Mouse (Mus musculus): ENCODE data around the gene Immp2l.

Immp2l gene

GRCm38 (mm10) chr12:41500049-41500820 is 476.3 kb downstream of the Immp2l start:
- no peak for DNase-seq (ENCODE audit: extremely low read depth, insufficient read length, low spot score)

- no peak for DNase-seq (ENCODE audit: extremely low read depth, insufficient read length, low spot score)
These were observed 484.7 kb downstream of the Immp2l start for GRCm38 (mm10) chr12:41508610-41509009.

- DNase-seq (ENCODE audit: extremely low read depth, insufficient read length, low spot score): no peak
These were observed 486.7 kb downstream of the Immp2l start for GRCm38 (mm10) chr12:41510588-41510987.

GRCm38 (mm10) chr12:41518897-41519296 is 495.0 kb downstream of the Immp2l start:
- no peak for DNase-seq (ENCODE audit: extremely low read depth, insufficient read length, low spot score)

GRCm38 (mm10) chr12:41520326-41520725 is 496.4 kb downstream of the Immp2l start:
- no peak for DNase-seq (ENCODE audit: extremely low read depth, insufficient read length, low spot score)

- no peak for DNase-seq (ENCODE audit: extremely low read depth, insufficient read length, low spot score)
These were observed 497.8 kb downstream of the Immp2l start for GRCm38 (mm10) chr12:41521671-41522070.

- no peak for DNase-seq (ENCODE audit: extremely low read depth, insufficient read length, low spot score)
These were observed 502.8 kb downstream of the Immp2l start for GRCm38 (mm10) chr12:41526688-41527087.

GRCm38 (mm10) chr12:41528410-41528809 is 504.5 kb downstream of the Immp2l start:
- DNase-seq (ENCODE audit: extremely low read depth, insufficient read length, low spot score): no peak

- no peak for DNase-seq (ENCODE audit: extremely low read depth, insufficient read length, low spot score)
These were observed 516.1 kb downstream of the Immp2l start for GRCm38 (mm10) chr12:41539989-41540388.

- no peak for DNase-seq (ENCODE audit: extremely low read depth, insufficient read length, low spot score)
These were observed 527.7 kb downstream of the Immp2l start for GRCm38 (mm10) chr12:41551578-41551977.

GRCm38 (mm10) chr12:41557832-41558231 is 533.9 kb downstream of the Immp2l start:
- DNase-seq (ENCODE audit: extremely low read depth, insufficient read length, low spot score): no peak

- no peak for DNase-seq (ENCODE audit: extremely low read depth, insufficient read length, low spot score)
These were observed 535.3 kb downstream of the Immp2l start for GRCm38 (mm10) chr12:41558956-41559735.

GRCm38 (mm10) chr12:41565540-41566432 is 541.9 kb downstream of the Immp2l start:
- DNase-seq (ENCODE audit: extremely low read depth, insufficient read length, low spot score): no peak

- DNase-seq (ENCODE audit: extremely low read depth, insufficient read length, low spot score): no peak
These were observed 542.5 kb downstream of the Immp2l start for GRCm38 (mm10) chr12:41566433-41566794.

GRCm38 (mm10) chr12:41573754-41574153 is 549.9 kb downstream of the Immp2l start:
- no peak for DNase-seq (ENCODE audit: extremely low read depth, insufficient read length, low spot score)

- no peak for DNase-seq (ENCODE audit: extremely low read depth, insufficient read length, low spot score)
These were observed 551.3 kb downstream of the Immp2l start for GRCm38 (mm10) chr12:41575221-41575620.

- no peak for DNase-seq (ENCODE audit: extremely low read depth, insufficient read length, low spot score)
These were observed 569.5 kb downstream of the Immp2l start for GRCm38 (mm10) chr12:41593401-41593800.

GRCm38 (mm10) chr12:41594037-41594436 is 570.1 kb downstream of the Immp2l start:
- DNase-seq (ENCODE audit: extremely low read depth, insufficient read length, low spot score): no peak

- DNase-seq (ENCODE audit: extremely low read depth, insufficient read length, low spot score): no peak
These were observed 591.4 kb downstream of the Immp2l start for GRCm38 (mm10) chr12:41615271-41615670.

- no peak for DNase-seq (ENCODE audit: extremely low read depth, insufficient read length, low spot score)
These were observed 597.5 kb downstream of the Immp2l start for GRCm38 (mm10) chr12:41621341-41621740.

- DNase-seq (ENCODE audit: extremely low read depth, insufficient read length, low spot score): no peak
These were observed 619.4 kb downstream of the Immp2l start for GRCm38 (mm10) chr12:41643262-41643661.

Data from 3134 (cell line).